ENCODE assay signal across 28 mouse cellular contexts in the genomic region with DNA sequence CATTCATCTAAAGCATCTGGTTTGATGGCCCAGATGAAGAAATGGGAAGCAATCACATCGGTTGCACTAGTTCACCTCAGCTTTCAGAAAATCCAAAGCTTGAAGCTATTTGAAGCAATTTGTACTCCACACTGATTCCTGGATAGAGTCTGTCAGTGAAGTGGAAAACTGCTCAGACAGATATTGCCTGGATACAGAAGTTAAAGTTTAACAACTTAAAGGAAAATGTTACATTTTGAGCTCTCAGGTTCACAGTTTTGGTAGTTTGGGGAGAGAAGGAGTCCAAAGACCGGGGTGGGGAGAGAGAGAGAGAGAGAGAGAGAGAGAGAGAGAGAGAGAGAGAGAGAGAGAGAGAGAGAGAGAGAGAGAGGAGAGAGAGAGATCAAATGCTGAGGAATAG. TPM values are rescaled to one million over a fixed set of nuclear protein-coding genes. Genes with fewer than 3 reads are reported as not detected.
DNase-seq lines count a peak whose midpoint lies in the region; ATAC-seq lines count a peak whose summit lies in the region.
"Had no signal": no experiment of that assay in that cellular context is flagged by ENCODE, and none has a peak within 500 bp of the region (broad histone marks: within the 10 kb centered on the region; RNA-seq: fewer than 3 reads in every experiment).

No protein-coding gene starts in this region.

- H3K4me1 ChIP-seq in kidney, embryonic 14.5 days (ENCODE audit: control insufficient read depth, insufficient read depth, low read length): no peaks in the 10 kb centered on the region
- no peaks in the 10 kb centered on the region for H3K4me1 ChIP-seq in kidney, embryonic 15.5 days
- no peaks in the 10 kb centered on the region for H3K4me1 ChIP-seq in kidney, embryonic 16.5 days (ENCODE audit: insufficient read depth, low read length)
- H3K4me1 ChIP-seq: forebrain, embryonic 10.5 days; forebrain, embryonic 13.5 days; heart, embryonic 10.5 days; heart, embryonic 13.5 days had no signal

- peak; percentile 15 for DNase-seq in kidney, adult 11 months
- no peak for DNase-seq in kidney, adult 18-20 months
- DNase-seq in yolk sac, embryonic 10.5 days (ENCODE audit: low spot score): peak; percentile 9
- DNase-seq in retina, embryonic 14.5 days (ENCODE audit: low spot score): no peak
- DNase-seq: adrenal gland, adult 8-10 months; adrenal gland, postnatal 25 days; cerebellum, adult 11-12 months; cerebellum, adult 8-10 months; cerebellum, postnatal 14 days; gastrocnemius, postnatal 10 days; gastrocnemius, postnatal 36 days; heart, adult 2 months; heart, postnatal 14 days; heart, postnatal 4 days had no signal

- no peaks in the 10 kb centered on the region for H3K36me3 ChIP-seq in kidney, embryonic 14.5 days (ENCODE audit: control insufficient read depth, insufficient read depth, low read length)
- no peaks in the 10 kb centered on the region for H3K36me3 ChIP-seq in kidney, embryonic 15.5 days
- H3K36me3 ChIP-seq in kidney, embryonic 16.5 days (ENCODE audit: insufficient read depth, low read length): no peaks in the 10 kb centered on the region
- H3K36me3 ChIP-seq: forebrain, embryonic 10.5 days; heart, embryonic 10.5 days; heart, embryonic 13.5 days had no signal

- no peak overlapping the region for H3K9ac ChIP-seq in kidney, embryonic 14.5 days (ENCODE audit: low read depth, low read length)
- H3K9ac ChIP-seq in kidney, embryonic 15.5 days: no peak overlapping the region
- no peak overlapping the region for H3K9ac ChIP-seq in kidney, embryonic 16.5 days (replicated peaks; ENCODE audit: low read length)
- H3K9ac ChIP-seq: forebrain, embryonic 13.5 days; heart, embryonic 13.5 days had no signal

- no peak for ATAC-seq in kidney, embryonic 14.5 days (ENCODE audit: low FRiP score, low TSS enrichment)
- ATAC-seq in kidney, embryonic 15.5 days (replicated peaks; ENCODE audit: low FRiP score): 0 out of 2 replicates have a peak, but pooled peaks have one; percentile 49
- ATAC-seq in kidney, embryonic 16.5 days (ENCODE audit: low FRiP score, low TSS enrichment): no peak
- ATAC-seq: activated CD4-positive, CD25-positive, alpha-beta regulatory T cell, adult 4 months; forebrain, embryonic 13.5 days; forebrain, embryonic 16.5 days had no signal

- no peak overlapping the region for H3K27ac ChIP-seq in kidney, embryonic 14.5 days (ENCODE audit: low read depth, low read length)
- no peak overlapping the region for H3K27ac ChIP-seq in kidney, embryonic 15.5 days
- peak overlapping the region; percentile 40; the same call in 1 of the 2 replicates for H3K27ac ChIP-seq in kidney, embryonic 16.5 days (ENCODE audit: low read length)
- H3K27ac ChIP-seq: forebrain, embryonic 10.5 days; forebrain, embryonic 13.5 days; heart, adult 2 months; heart, embryonic 10.5 days; heart, embryonic 13.5 days had no signal

- no peak overlapping the region for H3K4me2 ChIP-seq in kidney, embryonic 14.5 days (replicated peaks; ENCODE audit: low read depth, low read length)
- H3K4me2 ChIP-seq in kidney, embryonic 15.5 days: no peak overlapping the region
- H3K4me2 ChIP-seq in kidney, embryonic 16.5 days (replicated peaks; ENCODE audit: low read depth, low read length): no peak overlapping the region
- H3K4me2 ChIP-seq: forebrain, embryonic 13.5 days; heart, embryonic 13.5 days had no signal

- H3K4me3 ChIP-seq in kidney, embryonic 14.5 days (ENCODE audit: low read length): no peak overlapping the region
- no peak overlapping the region for H3K4me3 ChIP-seq in kidney, embryonic 15.5 days (replicated peaks)
- H3K4me3 ChIP-seq in kidney, embryonic 16.5 days (ENCODE audit: low read length): no peak overlapping the region
- H3K4me3 ChIP-seq: forebrain, embryonic 10.5 days; forebrain, embryonic 13.5 days; heart, adult 2 months; heart, embryonic 10.5 days; heart, embryonic 13.5 days had no signal

- WGBS in kidney, embryonic 14.5 days: 65% methylated on average over 2 of the region's 2 CpGs
- 60% methylated on average over 2 of the region's 2 CpGs for WGBS in kidney, embryonic 15.5 days
- WGBS in kidney, embryonic 16.5 days: 53% methylated on average over 2 of the region's 2 CpGs

- no peaks in the 10 kb centered on the region for H3K27me3 ChIP-seq in kidney, embryonic 14.5 days (ENCODE audit: control insufficient read depth, insufficient read depth, low read length)
- H3K27me3 ChIP-seq in kidney, embryonic 15.5 days: no peaks in the 10 kb centered on the region
- no peaks in the 10 kb centered on the region for H3K27me3 ChIP-seq in kidney, embryonic 16.5 days (ENCODE audit: insufficient read depth, low read length)
- H3K27me3 ChIP-seq: forebrain, embryonic 13.5 days; heart, embryonic 13.5 days had no signal

- no peaks in the 10 kb centered on the region for H3K9me3 ChIP-seq in kidney, embryonic 14.5 days (ENCODE audit: control insufficient read depth, low read length)
- H3K9me3 ChIP-seq in kidney, embryonic 15.5 days (replicated peaks): no peaks in the 10 kb centered on the region
- no peaks in the 10 kb centered on the region for H3K9me3 ChIP-seq in kidney, embryonic 16.5 days (ENCODE audit: low read length)
- H3K9me3 ChIP-seq: heart, embryonic 10.5 days; heart, embryonic 13.5 days had no signal

RNA-seq across cellular contexts. Expression of a gene that starts 2.9 kb away (rescaled TPM):
- polyA plus RNA-seq in kidney, embryonic 14.5 days (2014; fragmentation: Nextera tagmentation; extraction: Ambion mirVana): 0.09 TPM in 1 of 2 replicates, not detected in the other
- polyA plus RNA-seq in kidney, embryonic 15.5 days (2015; fragmentation: Nextera tagmentation; extraction: Ambion mirVana): 0.81 and 0.85 TPM in 2 replicates
- polyA plus RNA-seq in kidney, embryonic 16.5 days (2015; fragmentation: Nextera tagmentation; extraction: Ambion mirVana): 2.2 and 2.3 TPM in 2 replicates
- polyA plus RNA-seq: activated CD4-positive, CD25-positive, alpha-beta regulatory T cell, adult 4 months; brain, embryonic 14.5 days; embryonic facial prominence, embryonic 11.5 days; embryonic facial prominence, embryonic 14.5 days; forebrain, embryonic 10.5 days; forebrain, embryonic 13.5 days; forebrain, embryonic 16.5 days; heart, adult 2 months; heart, embryonic 10.5 days; heart, embryonic 13.5 days; heart, embryonic 16.5 days; hindbrain, embryonic 11.5 days had no signal

Comparison
In these comparisons a context has a peak if more than half of its experiments do, and no peak if none do; other contexts are left out.
1. DNase-seq: peak in kidney, adult 11 months (single experiment) and yolk sac, embryonic 10.5 days (single experiment); none in kidney, adult 18-20 months (single experiment) and retina, embryonic 14.5 days (single experiment).